Mouse (Mus musculus): Measurements from ENCODE around the gene Wdr12.
"Not testable (repeated sequence)": the region's sequence is repeated elsewhere in the genome, so short reads cannot be mapped to it uniquely, and the experiment has no call there.

The Wdr12 gene

GRCm38 (mm10) chr1:60098024-60098781 lies at the start of gene Wdr12, which contains the start of gene Carf:
TSS of gene Wdr12 (minus strand) at chr1:60098645.
TSS of gene Carf (plus strand) at chr1:60098247.
- peak; percentile 95 for DNase-seq (ENCODE audit: low read depth)

- DNase-seq (ENCODE audit: low read depth): no peak
Measured at GRCm38 (mm10) chr1:60137346-60137745, 38.9 kb upstream of the Wdr12 start.

GRCm38 (mm10) chr1:60117721-60118455 lies 19.4 kb upstream of the Wdr12 start:
- DNase-seq (ENCODE audit: low read depth): no peak

- DNase-seq (ENCODE audit: low read depth): no peak
Measured at GRCm38 (mm10) chr1:60104582-60104981, 6.1 kb upstream of the Wdr12 start.

- DNase-seq (ENCODE audit: low read depth): no peak
Measured at GRCm38 (mm10) chr1:60098839-60099238, 394 bp upstream of the Wdr12 start.

GRCm38 (mm10) chr1:60097277-60098023 lies 995 bp downstream of the Wdr12 start:
- no peak for DNase-seq (ENCODE audit: low read depth)

GRCm38 (mm10) chr1:60096572-60097276 lies 1.7 kb downstream of the Wdr12 start:
- DNase-seq (ENCODE audit: low read depth): no peak

- no peak for DNase-seq (ENCODE audit: low read depth)
Measured at GRCm38 (mm10) chr1:60076411-60076810, 22.0 kb downstream of the Wdr12 start.

GRCm38 (mm10) chr1:60075590-60075989 lies 22.9 kb downstream of the Wdr12 start:
- no peak for DNase-seq (ENCODE audit: low read depth)

GRCm38 (mm10) chr1:60074935-60075334 lies 23.5 kb downstream of the Wdr12 start:
- no peak for DNase-seq (ENCODE audit: low read depth)

GRCm38 (mm10) chr1:60070725-60071124 lies 27.7 kb downstream of the Wdr12 start:
- DNase-seq (ENCODE audit: low read depth): not testable (repeated sequence)

GRCm38 (mm10) chr1:60056310-60056709 lies 42.1 kb downstream of the Wdr12 start:
- DNase-seq (ENCODE audit: low read depth): no peak

GRCm38 (mm10) chr1:60054659-60055058 lies 43.8 kb downstream of the Wdr12 start:
- no peak for DNase-seq (ENCODE audit: low read depth)

- not testable (repeated sequence) for DNase-seq (ENCODE audit: low read depth)
Measured at GRCm38 (mm10) chr1:60047481-60047880, 51.0 kb downstream of the Wdr12 start.

GRCm38 (mm10) chr1:60044595-60044994 lies 53.9 kb downstream of the Wdr12 start:
- no peak for DNase-seq (ENCODE audit: low read depth)

- no peak for DNase-seq (ENCODE audit: low read depth)
Measured at GRCm38 (mm10) chr1:60042796-60043469, 55.5 kb downstream of the Wdr12 start, which contains the start of gene Ica1l. TSS of gene Ica1l (minus strand) at chr1:60043184.

GRCm38 (mm10) chr1:60042398-60042795 lies 56.0 kb downstream of the Wdr12 start:
- DNase-seq (ENCODE audit: low read depth): no peak

GRCm38 (mm10) chr1:60035044-60035443 lies 63.4 kb downstream of the Wdr12 start:
- no peak for DNase-seq (ENCODE audit: low read depth)

All from fibroblast of lung, adult 2 months (primary cell).